Mouse (Mus musculus): ENCODE results near the gene Gm49486.

DNA sequence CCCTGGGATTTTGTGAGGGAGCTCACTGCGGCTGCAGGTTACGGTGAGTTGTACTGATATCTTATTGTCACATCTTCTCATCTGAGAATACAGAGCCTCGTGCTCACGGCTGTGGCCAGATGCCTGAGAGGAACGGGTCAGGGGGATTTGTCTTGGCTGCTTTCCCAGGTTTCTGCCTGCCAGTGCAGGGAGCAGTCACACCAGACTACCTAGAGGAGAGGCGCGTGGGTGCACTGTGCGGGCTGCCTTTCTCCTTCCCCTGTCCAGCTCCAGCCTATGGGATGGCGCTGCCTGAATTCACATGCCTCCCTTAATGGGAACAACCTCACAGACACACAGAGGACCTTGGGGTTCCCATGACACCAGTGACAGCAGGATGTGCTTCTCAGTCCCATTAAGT, 6.1 kb downstream of the Gm49486 start:
- no peak for TF ChIP-seq GATA1 (IDR thresholded peaks at IDR 0.05; ENCODE audit: borderline replicate concordance, low read length)
- no peak for TF ChIP-seq CTCF (IDR thresholded peaks at IDR 0.05; ENCODE audit: low read depth, low read length)

All from G1E (cell line).